7 mouse cellular contexts compared by ENCODE assay signal in genomic region chr19:6427653-6428434, GRCm38 (mm10). TPM values are rescaled to one million over a fixed set of nuclear protein-coding genes. Genes with fewer than 3 reads are reported as not detected.
DNase-seq lines count a peak whose midpoint lies in the region; ATAC-seq lines count a peak whose summit lies in the region.

No protein-coding gene starts in this region.

- H3K4me3 ChIP-seq in forebrain, embryonic 12.5 days (replicated peaks) = peak overlapping the region; percentile 41
- H3K4me3 ChIP-seq in midbrain, embryonic 11.5 days (ENCODE audit: low read depth, low read length) = peak overlapping the region; percentile 31

- DNase-seq in ovary, postnatal 10 days (ENCODE audit: low spot score) = peak; percentile 29
- no peak for DNase-seq in ovary, adult 18-20 months (ENCODE audit: low spot score)
- DNase-seq in kidney, postnatal 10 days = peak; percentile 76
- DNase-seq in midbrain, embryonic 11.5 days (ENCODE audit: low spot score, missing footprints) = peak; percentile 90
- no peak for DNase-seq in left cerebral cortex, adult 18-20 months (ENCODE audit: low spot score in 2 of 2)

- H3K9me3 ChIP-seq in forebrain, embryonic 12.5 days = no peaks in the 10 kb centered on the region
- no peaks in the 10 kb centered on the region for H3K9me3 ChIP-seq in midbrain, embryonic 11.5 days (ENCODE audit: control insufficient read depth, low read length)

- H3K27me3 ChIP-seq in forebrain, embryonic 12.5 days = peaks cover 71% of the 10 kb centered on the region
- H3K27me3 ChIP-seq in midbrain, embryonic 11.5 days (ENCODE audit: control insufficient read depth, insufficient read depth, low read length) = peaks cover 49% of the 10 kb centered on the region

- 1% methylated on average over 79 of the region's 94 CpGs for WGBS in forebrain, embryonic 12.5 days
- whole genome bisulfite sequencing in midbrain, embryonic 11.5 days = 2% methylated on average over 88 of the region's 94 CpGs

- H3K9ac ChIP-seq in forebrain, embryonic 12.5 days = peak overlapping the region; percentile 56
- peak overlapping the region; percentile 30; the same call in 1 of the 2 replicates for H3K9ac ChIP-seq in midbrain, embryonic 11.5 days (ENCODE audit: low read length)

- H3K27ac ChIP-seq in forebrain, embryonic 12.5 days = 0 out of 2 replicates have a peak overlapping the region, but pooled peaks have one; percentile 56
- H3K27ac ChIP-seq in midbrain, embryonic 11.5 days (ENCODE audit: low read depth, low read length) = no peak overlapping the region

- peaks cover 74% of the 10 kb centered on the region for H3K4me1 ChIP-seq in forebrain, embryonic 12.5 days
- H3K4me1 ChIP-seq in midbrain, embryonic 11.5 days (ENCODE audit: control insufficient read depth, insufficient read depth, low read length) = peaks cover 22% of the 10 kb centered on the region

- ATAC-seq in forebrain, embryonic 12.5 days (ENCODE audit: low FRiP score) = peak; percentile 25; the same call in 1 of the 2 replicates
- ATAC-seq in midbrain, embryonic 11.5 days (ENCODE audit: low FRiP score) = peak; percentile 17; the same call in 1 of the 2 replicates
- ATAC-seq in activated CD4-positive, CD25-positive, alpha-beta regulatory T cell, adult 4 months = no peak

- H3K4me2 ChIP-seq in forebrain, embryonic 12.5 days = peak overlapping the region; percentile 75
- H3K4me2 ChIP-seq in midbrain, embryonic 11.5 days = peak overlapping the region; percentile 56

- H3K36me3 ChIP-seq in forebrain, embryonic 12.5 days (replicated peaks) = no peaks in the 10 kb centered on the region
- H3K36me3 ChIP-seq in midbrain, embryonic 11.5 days (ENCODE audit: control insufficient read depth, insufficient read depth, low read length) = no peaks in the 10 kb centered on the region

RNA-seq across cellular contexts. Expression of gene Nrxn2, which starts 9.3 kb away (rescaled TPM):
- 17.1 and 17.6 TPM in 2 replicates for polyA plus RNA-seq in forebrain, embryonic 12.5 days (2016; fragmentation: Nextera tagmentation; extraction: Ambion mirVana)
- 9.2 and 9.5 TPM in 2 replicates for polyA plus RNA-seq in midbrain, embryonic 11.5 days (2014; fragmentation: Nextera tagmentation; extraction: Ambion mirVana)
- polyA plus RNA-seq in activated CD4-positive, CD25-positive, alpha-beta regulatory T cell, adult 4 months (2017; shearing (Covaris generic)) = under 1 TPM in 1 of 2 experiments, not detected in 1; 0.16 TPM
- 100 to 1,000 TPM; 549 to 568 TPM for total RNA-seq in left cerebral cortex, adult 18-20 months (2021)

RNA-seq across cellular contexts. Expression of gene Rasgrp2, which starts 28.7 kb away (rescaled TPM):
- 13.1 and 15.1 TPM in 2 replicates for polyA plus RNA-seq in forebrain, embryonic 12.5 days (2016; fragmentation: Nextera tagmentation; extraction: Ambion mirVana)
- polyA plus RNA-seq in midbrain, embryonic 11.5 days (2014; fragmentation: Nextera tagmentation; extraction: Ambion mirVana) = 14.1 and 16.8 TPM in 2 replicates
- 100 to 1,000 TPM; 128 to 133 TPM for polyA plus RNA-seq in activated CD4-positive, CD25-positive, alpha-beta regulatory T cell, adult 4 months (2017; shearing (Covaris generic))
- total RNA-seq in left cerebral cortex, adult 18-20 months (2021) = 10 to 100 TPM; 68.2 to 84.7 TPM

RNA-seq across cellular contexts. Expression of gene Pygm, which starts 43.6 kb away (rescaled TPM):
- polyA plus RNA-seq in forebrain, embryonic 12.5 days (2016; fragmentation: Nextera tagmentation; extraction: Ambion mirVana) = 0.78 and 1.5 TPM in 2 replicates
- 0.81 and 1.8 TPM in 2 replicates for polyA plus RNA-seq in midbrain, embryonic 11.5 days (2014; fragmentation: Nextera tagmentation; extraction: Ambion mirVana)
- 1 to 10 TPM; 3.7 to 8.0 TPM for polyA plus RNA-seq in activated CD4-positive, CD25-positive, alpha-beta regulatory T cell, adult 4 months (2017; shearing (Covaris generic))
- 10 to 100 TPM; 32.6 to 37.9 TPM for total RNA-seq in left cerebral cortex, adult 18-20 months (2021)

Comparison
In these comparisons a context has a peak if more than half of its experiments do, and no peak if none do; other contexts are left out.
1. DNase-seq: peak in ovary, postnatal 10 days (single experiment), kidney, postnatal 10 days (single experiment) and midbrain, embryonic 11.5 days (single experiment); none in ovary, adult 18-20 months (single experiment) and left cerebral cortex, adult 18-20 months (0 of 2).